Mouse (Mus musculus): ENCODE data around the gene Helz. TPM values are rescaled to one million over a fixed set of nuclear protein-coding genes. Genes with fewer than 3 reads are reported as not detected.
"Not testable (repeated sequence)": the region's sequence is repeated elsewhere in the genome, so short reads cannot be mapped to it uniquely, and the experiment has no call there.

The Helz gene
- total RNA-seq, 2 experiments from 2014 or later = 26.6 TPM

DNA sequence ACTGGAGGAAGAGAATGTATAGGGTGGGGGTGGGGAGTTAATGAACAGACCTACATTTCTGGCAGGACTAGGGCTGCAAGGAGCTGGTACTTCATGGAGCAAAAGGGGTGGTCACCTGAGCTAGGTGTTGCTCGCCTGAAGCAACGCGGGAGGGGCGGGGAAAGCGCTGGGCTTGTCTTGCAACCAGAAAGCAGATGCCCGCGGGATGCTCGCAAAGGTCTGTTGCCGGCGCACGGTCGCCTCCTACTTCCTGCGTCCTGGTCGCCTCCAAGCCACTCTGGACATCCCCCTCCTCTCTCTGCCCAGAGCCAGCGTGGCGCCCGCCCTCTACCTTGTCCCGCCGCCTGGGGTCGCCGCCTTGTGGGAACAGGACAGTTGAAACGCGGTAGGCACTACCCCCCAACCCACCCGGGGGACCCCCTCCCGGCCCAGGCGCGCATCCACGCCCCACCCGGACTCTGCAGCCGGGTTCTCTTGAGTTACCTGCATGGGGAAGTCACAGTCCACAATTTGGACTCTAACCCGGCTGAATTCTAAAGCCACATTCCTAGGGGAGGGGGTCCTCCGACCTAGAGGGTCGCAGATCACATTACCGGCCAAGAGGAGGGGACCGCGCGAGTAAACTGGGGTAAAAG lies 946 bp upstream of the Helz start:
- peak; percentile 18 to 42 for DNase-seq (ENCODE audit: low spot score in 2 of 2)

DNA sequence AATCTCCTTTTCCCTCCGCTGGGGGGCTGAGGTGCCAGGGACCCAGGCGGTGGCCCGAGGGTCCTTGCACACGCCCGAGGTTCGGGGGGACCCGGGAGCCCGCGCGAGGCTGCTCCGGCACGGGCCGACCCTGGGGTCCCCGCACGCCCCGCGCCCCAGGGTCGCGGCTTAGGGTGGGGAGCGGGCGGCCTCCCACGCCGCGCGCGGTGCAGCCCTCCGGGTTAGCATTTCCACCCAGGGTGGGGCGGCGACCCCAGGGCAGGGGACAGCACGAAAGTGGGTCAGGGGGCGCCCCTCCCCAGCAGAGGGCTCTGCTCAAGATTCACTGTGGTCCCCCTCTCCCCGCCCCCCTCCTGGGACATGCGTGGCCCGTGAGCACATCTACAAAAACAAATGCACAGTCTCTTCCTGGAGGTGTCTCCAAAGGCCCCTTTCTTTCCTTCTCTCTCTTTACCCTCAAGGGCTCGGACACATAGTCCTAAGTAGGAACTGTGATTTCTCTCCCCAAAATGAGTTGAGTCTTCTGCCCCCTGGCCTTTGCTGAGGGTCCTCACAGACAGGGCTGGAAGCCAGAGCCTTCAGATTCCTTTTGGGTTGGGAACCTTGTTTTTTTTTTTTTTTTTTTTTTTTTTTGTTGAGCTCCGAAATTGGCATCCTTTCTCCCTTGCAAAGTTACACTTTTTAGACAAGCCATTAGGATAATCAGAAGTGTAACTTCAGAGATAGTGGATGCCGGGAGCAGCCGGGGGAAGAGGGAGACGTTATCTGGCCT lies 660 bp downstream of the Helz start:
- peak in 1 of 2 experiments; percentile 47 for DNase-seq (ENCODE audit: low spot score in 2 of 2)

DNA sequence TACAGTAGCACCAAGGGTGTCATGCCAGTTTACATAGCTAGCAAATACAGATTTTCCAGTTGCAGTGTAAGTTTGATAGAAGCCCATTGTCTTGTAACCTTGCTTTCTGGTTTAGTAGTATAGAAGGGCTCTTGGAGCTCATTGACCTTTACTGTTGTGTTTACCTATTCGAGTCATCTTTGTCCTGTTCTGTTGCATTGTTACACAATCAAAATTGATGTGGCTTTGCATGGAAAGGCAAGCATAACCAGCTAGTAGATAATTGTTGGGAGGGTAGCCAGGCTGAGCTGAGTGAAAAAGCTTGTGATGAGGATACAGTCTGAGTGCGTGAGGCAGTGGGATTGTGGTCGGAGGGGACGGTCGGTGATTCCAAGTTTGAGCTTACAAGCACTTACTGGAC lies 12.1 kb downstream of the Helz start:
- no peak for DNase-seq (ENCODE audit: low spot score in 2 of 2)

DNA sequence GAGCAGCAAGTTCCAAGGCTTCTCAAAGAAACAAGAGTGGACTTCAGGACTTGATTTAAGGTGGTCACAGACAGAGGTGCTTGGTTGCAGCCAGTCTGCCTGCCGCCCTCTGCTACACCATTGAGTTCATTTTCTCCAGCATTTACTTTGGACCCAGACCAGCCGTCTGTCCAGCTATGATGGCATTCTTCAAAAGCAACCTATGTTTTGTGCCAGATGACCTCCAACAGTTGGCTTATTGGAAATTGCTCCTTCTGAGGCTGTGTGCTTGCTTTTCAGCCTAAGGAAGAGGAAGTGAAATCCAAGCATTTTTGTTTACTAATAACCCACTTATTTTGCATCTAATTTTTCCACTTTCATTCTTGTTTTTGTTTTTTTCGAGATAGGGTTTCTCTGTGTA lies 19.7 kb downstream of the Helz start:
- DNase-seq (ENCODE audit: low spot score in 2 of 2) = no peak

DNA sequence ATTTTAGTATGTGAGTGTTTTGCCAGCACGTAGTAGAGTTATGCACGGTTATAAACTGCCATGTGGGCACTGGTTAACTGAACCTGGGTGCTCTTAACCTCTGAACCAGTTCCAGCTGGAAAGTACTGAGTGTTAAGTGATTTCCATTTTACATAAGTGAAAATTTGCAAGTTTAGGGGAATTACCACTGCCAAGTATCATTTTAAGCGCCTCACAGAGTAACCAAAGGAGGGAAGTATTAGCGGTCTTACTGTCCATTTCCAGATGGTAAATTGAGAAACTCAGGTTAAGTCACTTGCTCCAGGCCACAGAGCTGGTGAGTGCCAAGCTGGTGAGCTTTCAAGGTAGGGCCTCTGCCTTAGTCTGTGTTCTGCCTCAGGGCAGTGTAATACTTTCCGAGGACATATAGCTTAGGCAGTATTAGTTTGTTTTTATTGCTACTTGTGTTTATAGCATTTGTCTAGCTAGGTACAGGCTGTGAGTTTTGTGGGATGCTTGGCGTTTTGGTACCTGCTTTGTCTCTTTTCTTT lies 20.8 kb downstream of the Helz start:
- DNase-seq (ENCODE audit: low spot score in 2 of 2) = no peak

DNA sequence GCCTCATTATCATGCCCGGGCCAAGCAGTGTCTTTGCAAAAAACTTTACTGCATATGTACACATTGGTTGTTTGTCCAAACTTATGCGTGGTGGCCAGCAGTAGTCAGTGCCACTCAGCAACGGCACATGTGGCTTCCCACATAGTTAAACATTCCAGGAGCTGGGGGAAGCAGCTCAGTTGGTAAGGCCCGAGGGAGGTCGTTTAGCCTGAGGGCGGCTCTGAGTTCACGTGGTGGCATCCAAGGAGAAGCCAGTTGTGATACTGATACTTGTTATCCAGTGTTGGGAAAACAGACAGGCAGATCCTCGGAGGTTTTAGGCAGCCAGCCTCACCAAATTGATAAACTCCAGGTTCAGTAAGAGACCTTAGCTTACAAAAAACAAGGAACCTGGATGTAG lies 23.2 kb downstream of the Helz start:
- DNase-seq (ENCODE audit: low spot score in 2 of 2) = not testable (repeated sequence)

DNA sequence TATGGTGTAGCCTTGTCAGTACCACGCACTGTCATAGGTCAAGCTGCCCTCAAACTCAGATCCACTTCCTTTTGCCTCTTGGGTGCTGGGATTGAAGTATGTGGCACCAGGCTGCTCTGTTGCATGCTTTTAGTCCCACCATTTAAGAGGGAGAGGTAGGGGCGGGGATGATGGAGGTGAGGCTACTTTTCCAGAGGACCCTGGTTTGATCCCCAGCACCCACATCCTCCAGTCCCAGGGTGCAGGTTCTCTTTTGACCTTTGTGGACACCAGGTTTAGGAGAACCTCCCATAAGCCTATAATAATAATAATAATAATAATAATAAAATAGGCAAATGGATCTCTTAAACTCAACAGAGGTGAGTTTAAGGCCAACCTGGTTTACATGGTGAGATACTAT lies 23.6 kb downstream of the Helz start:
- DNase-seq (ENCODE audit: low spot score in 2 of 2) = no peak

DNA sequence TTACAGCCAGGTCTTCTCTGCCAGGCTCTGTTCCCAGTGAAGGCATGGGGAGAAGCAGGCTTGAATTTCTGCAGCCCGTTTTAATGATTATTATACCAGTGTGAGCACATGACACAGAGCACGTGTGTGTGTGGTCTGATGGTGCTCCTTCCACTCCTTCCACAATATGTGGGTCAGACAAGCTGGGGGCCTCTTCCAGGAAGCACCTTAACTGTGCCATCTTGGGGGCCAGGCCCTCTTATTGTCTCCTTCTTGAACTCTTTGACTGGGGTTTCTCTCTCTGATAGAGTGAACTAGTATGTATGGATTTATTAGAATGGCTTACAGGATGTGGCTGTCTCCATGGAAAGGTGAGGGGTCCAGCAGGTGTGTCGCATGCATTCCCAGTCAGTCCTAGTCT lies 24.8 kb downstream of the Helz start:
- no peak for DNase-seq (ENCODE audit: low spot score in 2 of 2)

DNA sequence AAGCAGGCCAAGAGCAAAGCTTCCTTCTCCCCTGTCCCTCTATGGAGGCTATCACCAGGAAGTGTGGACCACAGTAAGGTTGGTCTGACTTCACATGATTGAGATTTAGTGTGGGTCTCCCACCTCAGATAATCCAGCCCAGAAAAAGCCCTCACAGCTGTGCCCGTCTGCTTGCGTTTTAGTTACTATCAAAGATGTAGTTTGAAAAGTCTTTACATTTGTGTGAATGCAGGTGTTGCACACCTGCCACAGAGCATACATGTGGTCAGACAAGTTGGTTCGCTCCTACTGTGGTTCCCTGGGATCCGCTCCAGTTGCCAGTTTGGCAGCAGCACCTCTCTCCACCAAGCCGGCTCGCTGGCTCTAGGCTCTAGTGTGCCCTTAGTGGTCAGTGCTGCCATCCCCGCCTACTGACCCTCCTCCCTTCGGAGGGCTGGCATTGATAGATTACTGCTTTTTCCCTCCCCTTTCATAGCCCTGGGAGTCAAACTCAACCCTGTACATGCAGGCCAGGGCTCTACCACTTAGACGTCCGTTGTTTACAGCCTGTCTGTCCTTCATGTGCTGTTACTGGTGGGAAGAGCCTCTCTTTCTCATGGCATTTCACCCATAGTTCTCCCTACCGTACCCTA lies 25.4 kb downstream of the Helz start:
- peak in 1 of 2 experiments; percentile 35 for DNase-seq (ENCODE audit: low spot score in 2 of 2)

DNA sequence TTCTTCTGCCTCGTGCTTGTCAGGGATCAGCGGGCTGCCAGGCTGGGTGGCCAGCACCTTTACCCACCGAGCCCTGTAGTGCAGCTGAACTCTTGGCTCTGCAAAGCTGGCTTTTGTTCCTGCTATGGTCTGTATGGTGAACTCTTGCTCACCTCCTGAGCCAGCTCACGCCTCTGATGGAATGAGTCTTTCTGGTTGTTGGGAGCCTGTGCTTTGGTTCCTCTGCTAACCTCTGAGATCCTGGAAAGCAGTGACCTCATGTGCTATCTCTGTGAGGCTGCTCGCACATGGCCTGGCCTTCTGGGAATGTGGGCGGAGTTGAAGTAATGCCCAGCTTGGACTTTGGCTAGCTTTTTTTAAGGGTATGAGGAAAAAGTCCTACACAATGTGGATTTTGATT lies 26.1 kb downstream of the Helz start:
- DNase-seq (ENCODE audit: low spot score in 2 of 2) = peak; percentile 15 to 31

DNA sequence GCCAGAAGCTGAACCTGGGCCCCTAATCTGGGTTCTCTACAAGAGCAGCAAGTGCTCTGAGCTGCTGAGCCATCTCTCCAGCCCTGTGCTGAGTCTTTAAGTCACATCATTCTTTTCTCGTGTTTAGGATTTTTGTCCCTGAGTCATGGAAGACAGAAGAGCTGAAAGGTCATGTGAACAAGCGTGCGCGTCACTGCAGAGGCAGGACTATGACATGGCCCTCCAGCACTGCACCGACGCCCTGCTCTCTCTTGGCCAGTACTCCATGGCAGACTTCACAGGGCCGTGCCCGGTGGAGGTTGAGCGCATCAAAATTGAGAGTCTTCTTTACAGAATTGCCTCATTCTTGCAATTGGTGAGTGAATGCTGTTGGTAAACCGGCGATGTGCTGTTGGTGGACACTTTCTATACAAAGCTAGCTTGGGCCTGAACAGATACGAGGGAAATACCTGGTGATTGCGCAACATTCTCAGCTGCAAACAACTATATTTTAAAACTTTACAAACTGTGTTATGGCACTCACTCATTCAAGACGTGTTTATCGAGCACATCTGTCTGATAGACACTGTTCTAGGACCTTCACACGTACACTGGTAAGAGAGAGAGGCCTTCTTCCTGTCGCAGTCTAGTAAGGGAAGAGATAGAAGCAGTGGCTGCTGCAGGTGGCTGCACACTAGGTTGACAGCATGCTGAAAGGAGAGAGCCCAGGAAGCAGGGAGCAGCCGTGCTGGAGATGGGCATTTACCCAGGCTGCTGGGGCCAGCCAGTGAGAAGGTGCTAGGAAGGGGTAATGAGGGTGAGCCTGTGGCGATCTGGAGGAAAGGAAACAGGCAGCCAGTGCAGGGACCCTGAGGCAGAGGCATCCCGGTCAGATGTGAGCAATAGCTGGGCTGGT lies 27.3 kb downstream of the Helz start:
- no peak for DNase-seq (ENCODE audit: low spot score in 2 of 2)

DNA sequence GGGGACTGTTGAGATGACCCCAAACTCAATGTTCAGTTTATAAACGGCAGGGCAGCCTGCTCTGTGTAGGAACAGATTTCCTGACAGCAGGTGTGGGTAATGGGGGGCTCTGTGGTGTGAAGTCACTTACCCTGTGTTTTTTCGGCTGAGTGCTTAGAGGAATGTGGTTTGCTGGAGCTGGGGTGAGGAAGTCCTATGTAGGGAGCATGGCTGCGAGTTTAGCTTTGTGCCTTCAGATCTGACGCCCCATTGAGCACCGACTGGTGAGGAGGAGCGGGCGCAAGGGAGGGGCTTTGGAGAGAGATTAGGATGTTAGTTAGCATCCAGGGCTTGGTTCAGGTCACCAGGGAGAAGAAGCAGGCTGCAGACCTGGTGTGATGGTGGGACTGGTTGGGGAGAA lies 28.5 kb downstream of the Helz start:
- no peak for DNase-seq (ENCODE audit: low spot score in 2 of 2)

DNA sequence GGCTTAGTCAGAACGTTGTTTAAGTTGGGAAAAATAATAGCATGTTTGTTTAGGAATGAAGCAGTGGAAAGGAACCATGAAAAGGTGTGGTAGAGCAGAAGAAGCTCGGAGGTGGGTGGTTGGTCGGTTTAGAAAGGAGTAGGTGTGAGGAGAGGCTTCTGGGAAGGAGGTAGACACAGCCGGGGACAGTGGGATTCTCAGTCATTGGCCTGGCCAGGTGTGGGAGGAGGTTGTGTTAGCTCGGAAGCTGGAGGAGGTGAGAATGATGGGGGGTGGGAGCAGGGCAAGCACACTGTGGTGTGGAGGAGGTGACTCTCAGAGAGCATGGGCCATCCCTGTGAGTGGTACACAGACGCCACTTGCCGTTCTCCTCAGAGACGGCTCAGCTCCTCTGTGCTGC lies 29.7 kb downstream of the Helz start:
- DNase-seq (ENCODE audit: low spot score in 2 of 2) = no peak

DNA sequence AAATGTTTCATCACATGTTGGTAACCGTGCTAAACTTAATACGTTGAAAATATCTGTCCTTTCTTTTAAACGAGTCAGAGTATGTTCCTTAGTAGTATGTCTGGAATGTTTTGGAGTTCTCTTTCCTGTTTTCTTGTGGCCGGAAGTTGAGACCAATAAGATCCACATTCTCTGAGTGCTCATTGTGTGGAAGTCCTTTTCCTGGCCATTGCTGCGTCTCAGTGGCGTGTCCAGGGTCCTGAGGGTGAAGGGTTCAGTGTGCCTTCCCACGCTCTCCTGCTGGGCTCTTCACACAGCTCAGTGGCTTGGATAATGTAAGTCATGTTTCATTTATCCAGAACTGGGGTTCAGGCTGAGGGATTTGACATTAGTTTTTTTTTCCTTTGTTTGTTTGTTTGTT lies 30.5 kb downstream of the Helz start:
- no peak for DNase-seq (ENCODE audit: low spot score in 2 of 2)

DNA sequence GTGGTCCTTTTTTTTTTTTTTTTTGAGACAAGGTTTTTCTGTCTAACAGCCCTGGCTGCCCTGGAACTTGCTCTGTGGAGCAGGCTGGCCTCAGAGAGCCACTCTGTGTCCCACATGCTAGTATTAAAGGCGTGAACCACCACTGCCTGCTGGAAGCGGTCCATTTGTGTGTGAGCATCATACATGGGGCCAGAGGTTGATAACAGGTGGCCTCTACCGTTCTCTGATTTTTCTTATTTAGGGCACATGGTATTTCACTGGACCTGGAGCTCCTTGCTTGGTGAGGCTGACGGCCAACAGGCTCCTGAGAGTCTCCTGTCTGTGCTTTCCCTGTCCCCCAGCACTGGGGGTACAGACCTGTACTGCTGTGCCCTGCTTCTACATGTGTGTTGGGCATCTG lies 33.1 kb downstream of the Helz start:
- no peak for DNase-seq (ENCODE audit: low spot score in 2 of 2)

DNA sequence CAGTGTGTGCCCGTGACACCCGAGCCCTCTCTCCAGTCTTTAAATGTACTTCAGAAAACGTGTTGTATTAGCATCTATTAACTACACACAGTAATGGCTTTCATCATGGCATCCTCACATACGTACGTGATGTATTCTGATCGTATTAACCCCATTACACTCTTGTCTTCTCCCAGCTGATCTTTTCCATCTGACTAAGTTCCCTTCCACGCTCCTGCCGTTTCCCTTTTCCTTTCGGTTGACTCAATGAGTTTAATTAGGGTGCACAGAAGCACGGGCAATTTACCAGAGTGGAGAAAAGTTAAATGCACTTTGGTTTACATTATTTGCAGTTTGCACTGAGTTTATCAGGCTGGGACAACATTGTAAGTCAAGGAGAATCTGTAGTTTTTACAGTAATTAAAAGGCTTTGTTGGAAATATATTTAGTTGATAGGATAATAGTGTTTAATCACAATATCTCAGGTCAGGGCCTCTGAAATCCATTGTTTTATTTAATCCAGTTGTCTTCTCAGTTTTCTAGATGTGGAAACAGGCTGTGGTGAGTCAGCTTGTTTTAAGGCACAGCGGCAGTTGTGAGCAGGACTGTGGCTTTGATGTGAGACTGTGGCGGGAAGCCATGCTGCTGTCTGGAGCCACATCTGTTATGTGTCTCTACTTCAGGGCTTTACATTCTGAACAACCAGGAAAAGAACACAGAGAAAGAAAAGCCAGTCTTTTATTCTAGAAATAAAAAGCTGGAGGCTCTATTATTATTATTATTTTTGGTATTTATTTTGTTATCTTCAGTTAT lies 37.1 kb downstream of the Helz start:
- no peak for DNase-seq (ENCODE audit: low spot score in 2 of 2)

DNA sequence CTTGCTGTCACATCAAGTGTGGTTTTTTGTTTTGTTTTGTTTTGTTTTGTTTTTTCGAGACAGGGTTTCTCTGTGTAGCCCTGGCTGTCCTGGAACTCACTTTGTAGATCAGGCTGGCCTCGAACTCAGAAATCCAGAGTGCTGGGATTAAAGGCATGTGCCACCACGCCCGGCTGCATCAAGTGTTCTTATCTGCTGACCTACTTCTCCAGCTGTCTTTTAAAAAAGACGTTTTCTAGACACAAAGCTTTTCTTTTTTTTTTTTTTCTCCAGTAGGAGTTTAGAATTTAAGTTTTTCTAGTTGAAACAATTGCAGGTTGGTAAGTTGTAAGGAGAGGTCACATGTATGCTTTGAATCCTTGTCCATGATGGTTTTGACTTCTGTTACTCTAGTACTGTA lies 38.4 kb downstream of the Helz start:
- DNase-seq (ENCODE audit: low spot score in 2 of 2) = not testable (repeated sequence)

DNA sequence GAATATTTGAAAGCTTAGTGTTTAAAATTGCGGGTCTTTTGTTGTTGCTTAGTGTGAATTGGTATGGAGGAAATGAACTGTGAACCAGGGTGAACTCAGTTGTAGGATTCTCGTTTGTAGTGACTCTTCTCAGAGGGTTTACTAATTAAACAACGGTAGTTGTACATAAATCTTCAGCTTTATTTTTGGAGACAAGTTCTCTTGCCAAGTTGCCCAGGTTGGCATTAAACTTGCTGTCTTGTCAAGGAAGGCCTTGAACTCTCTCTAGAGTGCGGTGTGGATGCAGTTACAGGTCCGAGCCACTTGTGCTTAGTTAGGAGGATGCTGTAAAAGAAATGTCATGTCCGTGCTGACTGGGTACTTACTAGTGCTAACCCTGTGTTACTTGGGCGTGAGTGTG lies 39.4 kb downstream of the Helz start:
- no peak for DNase-seq (ENCODE audit: low spot score in 2 of 2)

DNA sequence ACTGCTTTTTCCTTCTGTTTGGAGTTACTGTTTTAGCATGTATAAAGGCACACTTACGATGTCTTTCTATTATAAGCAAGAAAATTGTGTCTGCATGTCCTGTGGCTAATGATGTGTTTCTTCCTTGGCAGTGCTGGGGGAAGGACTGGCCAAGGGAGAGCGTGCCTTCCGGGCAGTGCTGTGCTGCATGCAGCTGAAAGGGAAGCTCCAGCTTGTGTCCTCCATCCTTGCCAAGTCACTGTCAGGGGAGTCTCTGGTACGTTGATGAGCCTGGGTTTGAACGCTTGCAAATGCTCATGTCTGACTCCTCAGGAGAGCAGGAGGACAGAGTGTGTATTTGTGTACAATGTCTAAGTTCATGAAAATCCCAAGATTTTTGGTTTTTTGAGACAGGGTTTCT lies 44.8 kb downstream of the Helz start:
- DNase-seq (ENCODE audit: low spot score in 2 of 2) = no peak

DNA sequence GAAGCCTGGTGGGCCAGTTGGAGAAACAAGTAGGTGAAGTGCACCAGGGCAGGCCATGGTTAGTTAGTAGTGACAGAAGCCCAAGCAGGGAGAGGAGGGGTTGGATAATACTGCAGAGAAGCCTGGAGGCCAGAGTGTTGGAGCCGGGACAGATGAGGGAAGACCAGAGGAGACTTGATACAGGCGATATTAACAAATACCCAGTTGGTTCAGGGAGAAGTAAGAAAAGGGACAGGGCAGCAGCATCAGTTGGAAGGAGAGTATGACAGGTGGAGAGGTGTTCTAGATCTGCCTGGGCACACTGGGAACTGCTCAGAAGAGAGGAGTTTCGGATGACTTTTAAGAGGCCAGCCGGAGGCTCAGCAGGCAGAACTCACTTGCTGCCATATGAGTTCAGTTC lies 49.7 kb downstream of the Helz start:
- no peak for DNase-seq (ENCODE audit: low spot score in 2 of 2)
